Mouse (Mus musculus) natural killer cell, adult 2 months (primary cell): ENCODE measurements around the gene Fkrp.

Experiments used
- DNase-seq, 2 experiments: peaks; one replicate each; pipeline ENCODE4 v3.0.0; 2022; ENCODE audit warnings: low spot score in 2 of 2

The Fkrp gene

DNA sequence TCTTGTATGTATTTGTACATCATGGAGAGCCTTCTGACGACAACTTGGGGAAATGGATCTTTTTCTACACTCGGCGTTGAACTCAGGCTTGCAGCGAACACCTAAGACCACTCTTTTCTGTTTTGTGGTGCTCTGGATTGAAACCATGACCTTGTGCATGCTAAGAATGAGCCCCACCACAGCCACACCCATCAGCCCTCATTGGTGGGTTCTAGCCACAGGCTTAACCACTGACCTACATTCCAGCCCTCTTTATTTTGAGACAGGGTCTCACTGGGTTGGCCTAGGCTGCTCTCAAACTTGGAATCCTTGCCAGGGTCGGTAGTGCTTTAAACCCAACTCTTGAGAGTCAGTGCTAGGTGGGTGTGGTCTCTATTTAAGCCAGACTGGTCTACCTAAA, 21.6 kb downstream of the Fkrp start:
- no peak for DNase-seq

DNA sequence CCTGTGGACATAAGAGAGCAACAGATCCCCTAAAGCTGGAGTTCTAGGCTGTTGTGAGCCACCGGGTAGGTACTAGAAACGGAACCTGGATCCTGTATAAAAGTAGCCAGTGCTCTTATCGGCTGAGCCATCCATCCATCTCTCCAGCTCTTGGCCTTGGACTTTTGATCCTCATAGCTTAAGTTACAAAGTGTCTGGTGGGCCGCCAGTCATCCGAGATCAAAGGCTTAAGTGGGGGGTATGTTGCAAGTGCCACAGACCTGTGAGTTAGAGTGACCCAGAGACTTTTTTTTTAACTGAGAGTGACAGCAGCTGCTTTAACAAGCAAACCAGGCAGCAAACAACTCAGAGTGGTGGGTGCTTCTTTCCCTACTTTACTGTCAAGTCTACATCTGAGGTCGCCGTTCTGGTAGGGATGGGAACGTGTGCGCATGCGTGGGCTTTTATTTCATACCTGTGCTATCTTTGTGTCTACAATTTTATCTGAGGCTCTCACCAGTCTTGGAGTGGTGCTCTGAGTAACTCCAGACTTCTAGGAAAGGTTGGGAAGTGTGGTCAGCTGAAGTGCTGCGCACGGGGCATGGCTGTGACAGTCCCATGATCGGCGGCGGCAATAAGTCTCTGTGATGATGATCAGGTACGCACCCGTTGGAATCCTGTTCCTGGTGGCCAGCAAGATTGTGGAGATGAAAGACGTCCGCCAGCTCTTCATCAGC, 23.4 kb downstream of the Fkrp start:
- DNase-seq, result no peak

DNA sequence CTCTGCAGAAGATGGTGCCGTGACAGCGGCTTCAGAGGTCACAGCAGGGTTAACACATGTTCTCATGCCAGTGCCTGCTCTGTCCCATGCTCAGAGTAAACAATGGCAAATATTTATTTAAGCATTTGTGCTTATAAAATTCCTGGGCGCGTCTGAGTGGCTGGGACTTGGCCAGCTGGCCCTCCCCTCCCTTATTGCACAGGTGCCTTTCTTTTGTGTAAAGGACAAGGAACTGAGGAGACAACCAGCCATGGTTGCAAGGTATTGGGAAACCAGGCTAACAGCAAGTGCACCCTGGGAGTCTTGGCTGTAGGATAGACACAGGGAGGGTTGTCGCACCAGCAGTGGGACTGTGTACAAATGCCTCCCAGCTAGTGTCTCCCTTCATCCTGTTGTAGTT, 24.2 kb downstream of the Fkrp start:
- DNase-seq, result no peak

DNA sequence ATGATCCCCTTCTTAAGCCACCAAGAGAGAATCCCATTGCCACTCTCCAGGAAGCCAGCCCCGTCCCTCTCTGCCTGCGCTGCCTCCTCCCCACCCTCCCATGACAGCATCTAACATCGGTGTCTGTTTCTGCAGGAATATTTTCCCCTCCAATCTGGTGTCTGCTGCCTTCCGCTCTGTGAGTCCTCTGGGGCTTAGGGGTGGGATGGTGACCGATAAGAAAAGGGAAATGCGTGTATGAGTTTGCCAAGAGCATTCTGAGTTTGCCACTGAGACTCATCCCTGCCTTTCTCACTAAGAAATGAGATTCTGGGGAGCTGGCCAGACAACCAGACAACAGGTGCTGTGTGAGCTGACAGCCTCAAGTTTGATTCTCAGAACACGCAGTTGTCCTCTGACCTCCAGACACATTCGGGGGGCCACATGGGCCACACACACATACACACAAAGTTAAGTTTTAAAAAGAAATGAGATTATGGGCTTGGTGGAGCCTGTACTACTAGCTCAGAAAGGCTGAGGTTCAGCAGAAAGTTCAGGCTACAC, 30.9 kb downstream of the Fkrp start:
- no peak for DNase-seq

DNA sequence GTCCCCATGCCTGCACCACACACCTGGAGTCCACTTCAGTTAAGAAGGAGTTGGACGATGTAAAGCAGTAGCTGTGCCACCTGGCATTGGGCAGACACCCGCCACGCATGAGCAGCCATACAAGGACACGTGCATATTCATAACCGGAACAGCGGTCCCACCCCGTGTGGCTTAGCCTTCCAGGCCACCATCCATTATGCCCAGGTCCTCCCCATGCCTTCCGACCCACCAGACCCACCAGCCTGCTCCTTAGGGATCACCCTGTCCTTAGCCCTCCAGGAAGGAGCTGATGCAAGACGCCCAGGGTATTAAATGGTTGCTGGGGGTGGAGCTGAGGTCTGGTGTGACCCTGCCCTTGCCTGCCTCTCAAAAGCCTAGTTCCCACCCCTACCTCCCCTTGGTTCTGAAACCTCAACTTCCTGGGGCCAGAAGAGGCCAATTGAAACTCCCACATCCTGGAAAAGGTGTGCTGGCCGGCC, 32.0 kb downstream of the Fkrp start:
- DNase-seq, result peak in 1 of 2 experiments; percentile 51

DNA sequence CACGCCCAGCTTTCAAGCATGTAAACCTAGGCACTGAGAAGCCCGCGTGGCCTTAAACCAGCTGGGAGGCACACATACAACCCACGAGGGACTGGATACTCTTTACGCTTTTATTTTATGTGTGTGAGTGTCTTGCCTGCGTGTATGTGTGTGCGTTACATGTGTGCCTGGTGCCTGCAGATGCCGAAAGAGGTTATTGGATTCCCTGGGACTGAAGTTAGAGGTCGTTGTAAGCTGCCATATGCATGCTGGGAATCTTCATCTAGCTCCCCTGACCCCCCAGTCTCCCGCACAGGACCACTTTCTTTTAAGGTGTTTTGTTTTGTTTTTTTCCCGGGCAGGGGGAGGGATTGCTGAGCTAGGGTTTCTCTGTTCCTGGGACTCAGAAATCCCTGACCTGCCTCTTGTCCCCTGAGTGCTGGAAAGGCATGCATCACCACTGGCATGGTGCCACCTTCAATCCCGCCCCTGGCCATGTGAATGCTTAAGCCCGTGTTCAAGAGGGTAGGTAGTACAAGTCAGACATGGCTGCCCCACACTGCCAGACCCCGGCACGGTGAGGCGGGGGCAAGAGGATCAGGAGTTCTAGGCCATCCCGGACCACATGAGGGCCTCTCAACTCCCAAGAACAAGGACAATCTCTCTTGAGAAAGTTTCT, 32.6 kb downstream of the Fkrp start:
- DNase-seq, result no peak

DNA sequence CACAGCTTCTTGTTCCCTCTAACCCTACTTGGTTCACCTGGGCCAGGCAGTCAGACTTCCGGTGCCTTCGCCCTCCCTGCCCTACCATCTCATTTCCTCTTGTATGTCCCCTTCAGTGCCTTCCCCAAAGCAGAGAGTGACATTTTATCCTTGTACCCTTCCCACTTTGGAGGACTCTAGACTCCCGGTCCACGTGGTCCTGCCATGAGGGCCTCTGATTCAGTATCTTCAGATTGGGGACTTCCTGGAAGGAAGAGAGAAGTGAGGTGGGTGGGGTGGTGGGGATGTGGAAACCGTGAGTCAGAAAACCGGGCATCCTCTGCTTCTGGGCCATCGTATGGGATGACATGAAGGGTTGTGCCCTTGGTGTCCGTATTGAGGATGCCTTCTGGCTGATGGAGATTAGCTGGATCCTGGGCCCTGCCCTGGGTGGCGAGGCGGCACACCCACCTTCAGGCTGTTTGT, 33.3 kb downstream of the Fkrp start:
- DNase-seq, result peak; percentile 10 to 24

DNA sequence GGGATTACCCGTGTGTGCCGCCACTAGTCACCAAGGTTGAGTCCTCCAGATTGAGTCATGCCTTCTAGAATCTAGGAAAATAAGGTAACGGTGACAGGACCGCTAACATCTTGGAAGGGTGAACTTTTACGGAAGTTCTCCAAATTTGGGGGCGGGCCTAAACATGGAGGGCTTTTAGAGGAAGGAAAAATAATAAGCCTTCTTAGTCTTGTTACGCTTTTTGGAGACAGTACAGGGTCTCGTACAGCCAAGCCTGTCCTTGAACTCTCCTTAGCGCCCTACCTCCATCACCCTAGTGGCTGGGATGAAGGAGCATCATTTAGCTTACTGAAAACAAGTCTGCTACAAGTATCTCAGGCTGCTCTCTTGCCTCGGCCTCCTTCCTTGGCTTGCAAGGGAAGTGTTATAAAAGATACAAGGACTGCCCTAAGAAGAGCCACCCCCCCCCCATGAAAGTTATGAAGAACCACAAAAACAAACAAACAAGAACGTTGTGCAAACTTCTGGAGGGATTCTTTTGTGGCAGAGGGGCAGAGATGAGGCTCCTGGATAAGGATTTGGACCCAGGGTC, 33.9 kb downstream of the Fkrp start:
- DNase-seq, result peak in 1 of 2 experiments; percentile 8

DNA sequence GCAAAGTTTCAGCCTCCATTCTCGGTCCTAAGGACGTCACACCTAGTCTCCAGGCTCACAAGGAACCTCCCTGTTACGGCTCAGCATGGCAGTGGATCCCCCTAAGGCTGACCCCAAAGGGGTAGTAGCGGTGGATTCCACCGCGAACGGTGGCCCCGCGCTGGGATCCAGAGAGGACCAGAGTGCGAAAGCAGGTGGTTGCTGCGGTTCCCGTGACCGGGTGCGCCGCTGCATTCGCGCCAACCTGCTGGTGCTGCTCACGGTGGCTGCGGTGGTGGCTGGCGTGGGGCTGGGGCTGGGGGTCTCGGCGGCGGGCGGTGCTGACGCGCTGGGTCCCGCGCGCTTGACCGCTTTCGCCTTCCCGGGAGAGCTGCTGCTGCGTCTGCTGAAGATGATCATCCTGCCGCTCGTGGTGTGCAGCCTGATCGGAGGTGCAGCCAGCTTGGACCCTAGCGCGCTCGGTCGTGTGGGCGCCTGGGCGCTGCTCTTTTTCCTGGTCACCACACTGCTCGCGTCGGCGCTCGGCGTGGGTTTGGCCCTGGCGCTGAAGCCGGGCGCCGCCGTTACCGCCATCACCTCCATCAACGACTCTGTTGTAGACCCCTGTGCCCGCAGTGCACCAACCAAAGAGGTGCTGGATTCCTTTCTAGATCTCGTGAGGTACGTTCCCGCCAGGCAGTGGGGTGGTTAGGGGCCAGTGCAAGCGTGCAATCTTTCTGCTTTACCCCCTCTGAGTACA, 34.5 kb downstream of the Fkrp start:
- DNase-seq, result peak; percentile 22 to 27

DNA sequence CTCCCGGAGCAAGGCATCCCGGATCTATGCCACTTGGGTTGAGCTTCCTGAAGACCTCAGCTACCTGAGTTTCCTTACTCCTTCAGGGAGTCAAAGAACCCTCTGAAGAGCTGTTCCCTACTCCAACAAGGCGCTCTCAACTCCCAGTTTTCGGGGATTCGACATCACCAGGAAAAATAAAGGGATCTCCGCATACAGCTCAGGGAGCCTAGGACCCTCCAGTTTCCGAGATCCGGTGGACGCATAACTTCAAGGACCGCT, 35.0 kb downstream of the Fkrp start:
- no peak for DNase-seq

DNA sequence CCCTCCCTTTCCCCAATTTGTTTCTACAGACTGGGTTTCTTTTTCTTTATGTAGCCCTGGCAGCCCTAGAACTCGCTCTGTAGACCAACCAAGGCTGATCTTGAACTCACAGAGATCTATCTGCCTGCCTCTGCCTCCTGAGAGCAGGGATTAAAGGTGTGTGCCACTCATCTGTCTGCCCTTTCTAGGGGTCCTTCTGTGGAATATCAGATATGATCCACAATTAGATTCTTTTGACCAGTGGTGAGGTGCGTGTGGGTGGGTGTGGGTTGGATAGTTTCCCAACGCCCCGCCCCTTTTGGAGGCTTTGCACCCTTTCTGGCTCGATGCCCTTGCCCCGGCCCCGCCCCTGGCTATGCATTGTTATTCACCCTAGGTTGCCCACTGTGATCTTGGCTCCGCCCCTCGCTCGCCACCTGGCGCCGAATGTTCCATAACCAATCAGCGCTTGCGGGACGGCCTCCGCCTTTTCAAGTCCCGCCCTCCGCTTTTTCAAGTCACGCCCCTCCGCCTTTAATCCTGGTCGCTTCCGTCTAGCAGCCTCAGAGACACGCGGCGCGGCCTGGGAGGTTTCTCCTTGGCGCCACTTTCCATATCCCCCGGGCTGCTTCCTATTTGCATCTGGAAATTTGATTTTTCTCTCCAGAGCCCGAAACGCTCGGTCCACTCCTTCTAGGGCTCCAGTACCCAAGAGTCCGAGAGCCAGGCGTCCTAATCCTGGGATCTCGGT, 35.5 kb downstream of the Fkrp start, which contains the start of gene Slc1a5:
TSS of gene Slc1a5 (plus strand) at position 516 of the 730 bp plus-strand sequence.
- DNase-seq, result peak; percentile 94 to 96

DNA sequence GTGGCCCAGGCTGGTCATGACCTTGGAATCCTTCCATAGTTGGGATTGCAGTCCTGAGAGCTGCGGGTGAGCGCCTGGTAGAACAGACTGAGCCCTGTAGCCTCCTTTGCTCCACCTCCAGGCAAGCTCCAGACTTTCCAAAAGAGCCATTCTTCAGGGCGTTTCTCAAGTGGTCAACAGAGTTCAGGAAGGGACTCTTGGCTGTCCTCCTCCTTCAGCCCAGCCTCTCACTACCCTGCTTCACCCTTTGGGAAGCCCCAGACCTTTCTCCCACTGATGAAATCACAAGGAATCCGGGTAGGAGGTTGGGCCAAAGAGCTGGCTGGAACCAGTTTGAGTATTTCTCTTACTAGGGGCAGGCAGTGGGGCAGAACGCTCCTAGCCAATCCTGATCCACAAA, 36.5 kb downstream of the Fkrp start:
- no peak for DNase-seq

DNA sequence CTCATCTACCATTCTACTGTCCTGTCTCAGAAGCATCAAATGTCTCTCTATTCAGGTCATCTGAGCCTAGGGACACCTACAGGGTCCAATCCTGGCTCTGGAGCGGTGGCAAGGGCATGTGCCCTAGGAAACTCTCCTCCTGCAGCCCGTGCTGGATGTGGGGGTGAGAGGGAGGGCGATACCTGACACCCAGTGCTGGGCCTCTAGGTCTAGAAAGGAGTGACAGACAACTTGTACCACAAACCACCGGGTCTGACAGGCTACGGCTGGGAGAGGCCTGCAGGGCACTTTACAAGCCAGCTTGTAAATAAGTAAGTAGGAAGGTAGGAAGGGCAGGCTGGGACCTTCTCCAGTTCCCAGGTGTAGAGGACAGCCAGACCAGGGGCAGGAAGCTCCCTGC, 40.6 kb downstream of the Fkrp start:
- no peak for DNase-seq

DNA sequence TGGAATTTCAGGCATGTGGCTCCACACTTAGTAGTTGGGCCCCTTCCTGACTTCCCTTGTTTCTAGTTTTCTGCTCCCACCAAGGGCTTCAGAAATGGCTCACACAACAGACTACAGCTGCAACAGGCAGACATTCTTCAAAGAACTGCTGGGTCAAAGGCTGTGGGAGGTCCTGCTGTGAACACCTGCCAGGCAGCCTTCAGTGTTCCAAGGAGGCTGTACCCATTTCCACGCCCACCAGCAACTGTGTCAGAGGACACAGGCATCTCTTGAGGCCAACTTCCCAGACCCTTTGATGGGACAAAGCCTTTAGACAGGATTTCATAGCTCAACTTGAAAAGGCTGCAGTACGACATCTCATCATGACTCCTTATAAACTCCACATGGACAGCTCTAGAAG, 50.1 kb downstream of the Fkrp start:
- DNase-seq, result no peak

DNA sequence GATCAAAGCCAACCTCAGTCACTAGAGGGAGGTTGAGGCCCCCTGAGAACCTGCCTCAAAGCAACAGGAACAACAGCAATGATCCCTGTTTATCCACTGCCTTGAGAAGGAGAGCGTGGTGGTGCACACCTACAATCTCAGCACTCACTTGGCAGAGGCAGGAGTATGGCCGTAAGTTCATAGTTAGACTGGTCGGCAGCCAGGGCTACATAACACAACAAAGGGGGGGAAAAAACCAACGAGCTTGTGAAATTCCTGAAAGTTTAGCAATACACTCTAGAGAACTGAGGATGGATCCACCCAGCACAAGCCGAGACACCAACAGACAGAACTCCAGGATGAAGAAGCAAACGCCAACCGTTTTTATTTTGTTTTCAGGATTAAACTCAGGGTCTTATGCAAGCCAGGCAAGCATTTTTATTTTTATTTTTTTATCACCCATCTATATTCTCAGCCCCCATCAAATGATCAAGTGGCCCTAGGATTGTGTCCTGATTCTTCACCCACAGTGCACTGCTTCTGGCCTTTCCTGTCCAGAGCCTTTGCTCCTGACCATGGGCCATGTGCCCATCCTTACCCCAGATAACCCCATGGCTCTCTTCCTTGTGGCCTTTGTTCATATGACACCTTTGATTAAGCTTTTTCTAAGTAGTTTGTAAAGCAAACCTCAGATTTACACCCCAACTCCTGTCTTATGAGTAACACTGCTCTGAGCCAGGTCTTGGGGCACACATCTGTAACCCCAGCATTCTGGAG, 52.9 kb downstream of the Fkrp start:
- no peak for DNase-seq

DNA sequence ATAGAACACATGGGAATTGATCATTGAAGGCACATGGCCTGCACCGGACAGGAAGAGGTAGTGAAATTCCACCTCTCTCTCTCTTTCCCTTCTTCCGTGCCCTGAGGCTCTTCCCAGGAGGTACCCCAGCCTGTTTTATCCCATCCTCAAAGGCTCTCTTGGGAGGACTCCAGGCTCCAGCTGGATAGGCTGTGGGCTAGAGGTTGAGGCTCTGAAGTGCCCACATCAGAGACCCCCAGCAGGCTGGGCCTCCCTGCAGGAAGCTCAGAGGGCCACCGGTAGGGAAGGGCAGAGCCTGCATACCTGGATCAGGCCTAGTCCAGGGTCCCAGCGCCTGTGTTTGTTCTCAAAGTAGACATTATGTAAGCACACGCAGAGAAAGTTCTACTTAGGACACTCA, 54.9 kb downstream of the Fkrp start:
- no peak for DNase-seq

DNA sequence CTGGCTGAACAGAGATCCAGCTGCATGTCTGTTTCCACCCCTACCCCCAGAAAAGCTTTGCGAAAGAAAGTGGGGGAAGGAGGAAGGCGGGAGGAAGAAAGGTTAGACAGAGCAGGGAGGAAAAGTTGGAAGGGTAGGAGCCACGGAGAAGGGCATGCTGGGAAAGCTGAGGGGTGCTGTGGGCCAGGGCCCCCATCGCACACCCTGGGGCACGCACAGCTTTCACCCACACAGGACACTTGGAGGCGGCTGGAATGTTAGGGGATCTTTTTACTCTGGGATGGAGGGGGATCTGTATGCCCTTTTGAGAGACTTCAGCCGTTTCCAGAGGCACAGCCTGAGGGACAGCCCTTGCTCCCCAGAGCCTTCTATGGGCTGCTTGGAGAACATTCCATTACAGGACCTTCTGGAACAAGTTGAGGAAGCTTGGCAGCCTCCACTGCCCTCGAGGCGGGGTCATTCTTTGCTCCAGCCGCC, 55.5 kb downstream of the Fkrp start:
- DNase-seq, result no peak

DNA sequence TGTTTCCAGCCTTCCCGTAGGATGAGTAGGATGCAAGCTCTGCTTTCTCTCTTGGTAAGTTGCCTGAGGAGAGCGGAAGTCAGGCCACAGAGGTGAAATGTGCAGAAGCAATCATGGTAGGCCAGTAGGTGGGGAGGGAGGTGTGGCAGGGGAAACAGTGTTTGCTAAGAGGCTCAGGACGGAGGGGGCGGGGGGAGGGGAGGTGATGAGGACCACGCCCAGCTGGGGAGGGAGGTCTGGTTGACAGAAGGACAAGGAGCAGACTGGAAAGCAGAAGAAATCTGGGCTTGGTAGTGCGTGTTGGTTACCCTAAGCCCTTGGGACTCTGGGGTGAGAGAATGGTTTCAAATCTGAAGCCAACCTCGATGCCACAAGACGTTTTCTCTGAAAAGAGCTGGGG, 56.2 kb downstream of the Fkrp start:
- DNase-seq, result no peak
